Mouse (Mus musculus) hematopoietic stem cell, adult 5-6 weeks (primary cell): Measurements from ENCODE around the gene Rsg1. TPM values are rescaled to one million over a fixed set of nuclear protein-coding genes. Genes with fewer than 3 reads are reported as not detected.

Source experiments
- ATAC-seq, 2 experiments: fragments of 125-278 bp in 1 of 2; replicated peaks in 1 of 2; 2 replicates each; pipeline ENCODE4 v1.8.0; 2016 to 2017; ENCODE audit warnings: inconsistent platforms in 2 of 2, mild to moderate bottlenecking in 2 of 2, moderate number of reproducible peaks in 2 of 2, low read depth in 1 of 2, moderate TSS enrichment in 1 of 2; ENCODE audit not compliant: low FRiP score in 2 of 2, poor library complexity in 2 of 2, severe bottlenecking in 2 of 2, insufficient read depth in 1 of 2, low TSS enrichment in 1 of 2
- total RNA-seq: library from RNA; stranded (forward); fragments of 172-1452, 232-1000 nt; gene quantifications from 2 replicates; pipeline ENCODE4 v1.2.3, GENCODE M21; 2017

Rsg1 gene
- total RNA-seq, 1 experiment from 2014 or later, result 3.5 TPM

GRCm38 (mm10) chr4:141204580-141205061, 9.1 kb upstream of the Rsg1 start:
- ATAC-seq, result 0 out of 4 replicates have a peak, but pooled peaks have one; percentile 32 to 48

DNA sequence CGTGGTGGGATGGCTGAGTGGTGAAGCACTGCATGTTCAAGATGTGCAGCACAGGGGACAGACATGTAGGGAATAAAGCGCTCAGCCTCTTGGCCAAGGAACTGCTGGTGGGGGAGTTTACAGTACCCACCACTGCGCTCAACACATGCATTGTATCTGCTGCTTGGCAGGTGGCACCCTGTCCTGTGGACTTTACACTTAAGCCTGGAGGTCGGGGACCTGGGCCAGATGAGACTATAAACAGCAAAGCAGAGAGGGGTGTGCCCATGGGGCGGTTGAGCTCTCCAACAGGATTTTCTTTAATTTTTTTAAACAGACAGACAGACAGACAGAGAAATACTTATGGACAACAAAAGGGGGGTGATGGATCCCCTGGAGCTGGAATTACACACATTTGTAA, 6.7 kb upstream of the Rsg1 start:
- no peak for ATAC-seq

- ATAC-seq, result peak; percentile 15 to 24; a peak in 2 of 4 replicates
These were observed 3.1 kb upstream of the Rsg1 start for GRCm38 (mm10) chr4:141210524-141211219.

- ATAC-seq, result no peak
These were observed 2.1 kb upstream of the Rsg1 start for GRCm38 (mm10) chr4:141211646-141212045.

GRCm38 (mm10) chr4:141212892-141213291, 864 bp upstream of the Rsg1 start:
- ATAC-seq, result no peak

GRCm38 (mm10) chr4:141213342-141213741, 414 bp upstream of the Rsg1 start:
- ATAC-seq, result no peak

GRCm38 (mm10) chr4:141214337-141214851, 638 bp downstream of the Rsg1 start:
- peak; percentile 57 to 71; a peak in 3 of 4 replicates for ATAC-seq

- no peak for ATAC-seq
These were observed 5.9 kb downstream of the Rsg1 start for GRCm38 (mm10) chr4:141219583-141220213.

DNA sequence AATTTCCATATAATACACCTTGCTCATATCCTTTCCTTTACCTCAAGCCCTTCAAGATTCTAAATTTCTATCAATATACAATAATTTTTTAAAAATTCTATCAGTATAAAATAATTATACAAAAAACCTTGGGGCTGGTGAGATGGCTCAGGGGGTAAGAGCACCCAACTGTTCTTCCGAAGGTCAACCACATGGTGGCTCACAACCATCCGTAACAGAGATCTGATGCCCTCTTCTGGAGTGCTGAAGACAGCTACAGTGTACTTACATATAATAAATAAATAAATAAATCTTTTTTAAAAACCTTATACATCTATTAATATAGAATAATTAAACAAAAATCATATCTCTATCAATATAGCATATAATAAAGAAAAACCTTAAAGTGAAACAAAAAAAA, 8.1 kb downstream of the Rsg1 start:
- no peak for ATAC-seq

GRCm38 (mm10) chr4:141222752-141223151, 9.0 kb downstream of the Rsg1 start:
- no peak; a peak in 1 of 4 replicates for ATAC-seq

DNA sequence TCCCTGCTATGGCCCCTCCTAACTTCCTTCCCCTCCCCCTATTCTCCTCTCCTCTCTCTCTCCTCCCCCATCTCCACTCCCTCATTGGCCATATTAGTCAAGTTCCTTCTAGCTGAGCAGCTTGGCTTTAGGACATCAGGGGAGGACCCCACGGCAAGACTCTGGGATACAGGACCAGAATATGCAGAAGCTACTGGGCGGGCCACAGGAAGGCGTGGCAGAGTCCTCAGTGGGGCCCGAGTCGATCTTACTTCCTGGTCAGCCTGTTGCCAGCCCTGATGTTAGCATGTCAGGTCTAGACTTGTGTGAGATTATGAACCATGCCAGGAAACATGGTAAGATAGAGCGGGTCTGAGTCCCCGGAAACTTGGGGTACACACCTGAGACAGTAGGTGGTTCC, 14.9 kb downstream of the Rsg1 start:
- no peak for ATAC-seq

- no peak for ATAC-seq
These were observed 19.4 kb downstream of the Rsg1 start for GRCm38 (mm10) chr4:141233196-141233595.

GRCm38 (mm10) chr4:141235537-141236111, 21.9 kb downstream of the Rsg1 start:
- ATAC-seq, result no peak

- no peak for ATAC-seq
These were observed 23.1 kb downstream of the Rsg1 start for GRCm38 (mm10) chr4:141236856-141237255.

GRCm38 (mm10) chr4:141238492-141239387, 25.0 kb downstream of the Rsg1 start:
- ATAC-seq, result no peak

- peak; percentile 83 to 91 for ATAC-seq
These were observed 25.8 kb downstream of the Rsg1 start, which contains the start of gene Arhgef19 for GRCm38 (mm10) chr4:141239388-141240125. Arhgef19 (plus strand) TSS chr4:141239499.

DNA sequence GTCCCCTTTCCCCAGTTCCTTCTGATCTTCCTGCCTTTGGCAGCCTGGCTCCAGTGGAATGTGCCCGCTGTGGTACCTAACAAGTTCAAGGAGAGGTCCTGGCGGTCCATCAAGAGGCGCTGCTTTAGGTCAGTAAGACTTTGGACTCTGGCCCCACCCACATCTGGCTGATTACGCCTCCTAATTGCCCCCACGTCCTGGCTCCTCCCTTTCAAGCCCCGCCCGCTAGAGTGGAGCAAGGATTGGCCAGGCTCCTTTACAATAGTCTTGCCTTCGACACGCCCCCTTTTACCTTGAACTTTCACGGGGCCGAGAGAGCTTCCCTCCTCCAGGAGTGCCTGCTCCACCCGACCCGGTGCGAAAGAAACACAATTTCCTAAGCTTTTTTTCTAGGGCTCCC, 26.9 kb downstream of the Rsg1 start:
- no peak for ATAC-seq
